Mouse (Mus musculus): ENCODE measurements at regions not wholly inside any gene's neighbourhood (a gene's known extent, or its start where the extent isn't known, plus 50 kb on each side); places are given as distances from the start of the nearest gene placed in this dataset.

- peak in 1 of 2 experiments; percentile 20 for DNase-seq
Measured at GRCm38 (mm10) chr2:81644671-81645070, 408.4 kb upstream of the Zfp804a start.

Data from cerebellum, adult 18-20 months (tissue).